Mouse (Mus musculus) G1E (cell line): ENCODE data around the gene Acsbg1. TPM values are rescaled to one million over a fixed set of nuclear protein-coding genes. Genes with fewer than 3 reads are reported as not detected.
"Not testable (repeated sequence)": the region's sequence is repeated elsewhere in the genome, so short reads cannot be mapped to it uniquely, and the experiment has no call there.

ENCODE experiments used
- ATAC-seq: 2 replicates; pipeline ENCODE4 v1.8.0; 2016; ENCODE audit warnings: mild to moderate bottlenecking; ENCODE audit not compliant: insufficient number of reproducible peaks, poor library complexity, low FRiP score, severe bottlenecking; ENCODE audit errors: extremely low read depth
- DNase-seq: peaks from one replicate; pipeline ENCODE4 v3.0.0; 2012; ENCODE audit warnings: low spot score
- H3K27me3 ChIP-seq: 2 replicates; pipeline ENCODE4 v1.6.1; 2012; ENCODE audit warnings: mild to moderate bottlenecking, low read length, inconsistent platforms; ENCODE audit not compliant: insufficient read depth
- H3K36me3 ChIP-seq: replicated peaks from 2 replicates; pipeline ENCODE3; 2012; ENCODE audit warnings: mild to moderate bottlenecking, inconsistent platforms
- H3K4me1 ChIP-seq: 2 replicates; pipeline ENCODE4 v1.6.1; 2012; ENCODE audit warnings: low read depth, low read length, inconsistent platforms, mixed read lengths; ENCODE audit not compliant: insufficient read depth
- H3K4me3 ChIP-seq: 2 replicates; pipeline ENCODE4 v1.5.1; 2012; ENCODE audit warnings: low read depth, mild to moderate bottlenecking, inconsistent platforms, low read length, moderate library complexity, mixed read lengths
- H3K9me3 ChIP-seq: replicated peaks from 2 replicates; pipeline ENCODE4 v1.6.1; 2012; ENCODE audit warnings: inconsistent platforms
- CTCF ChIP-seq: IDR thresholded peaks from 2 replicates; pipeline ENCODE4 v1.5.1; 2012; ENCODE audit warnings: low read depth, low read length, inconsistent platforms, mixed read lengths
- GATA1 ChIP-seq: IDR thresholded peaks from 2 replicates; pipeline ENCODE4 v1.6.1; 2012; ENCODE audit warnings: borderline replicate concordance, low read length, inconsistent platforms, mixed read lengths
- GATA2 ChIP-seq: IDR thresholded peaks from 2 replicates; pipeline ENCODE4 v1.6.1; 2012; ENCODE audit warnings: low read depth, low read length, inconsistent platforms, borderline replicate concordance
- POLR2AphosphoS5 ChIP-seq: IDR thresholded peaks from 2 replicates; pipeline ENCODE4 v1.6.1; 2012; ENCODE audit warnings: low read depth, low read length, inconsistent platforms; ENCODE audit not compliant: insufficient replicate concordance
- TAL1 ChIP-seq: conservative IDR thresholded peaks from 2 replicates; pipeline ENCODE4 v1.6.1; 2012; ENCODE audit warnings: low read depth, low read length, inconsistent platforms, mixed read lengths
- polyA plus RNA-seq: library from polyadenylated mRNA; stranded (reverse); fragments of >175 nt; gene quantifications from 2 replicates; pipeline ENCODE4 v1.2.3, GENCODE M21; 2012
- total RNA-seq, 2 experiments: library from RNA; stranded (forward) in 1 of 2; stranded (reverse) in 1 of 2; fragments of 200-1000 nt in 1 of 2; fragments of >200 nt in 1 of 2; fragmentation: Nextera tagmentation in 1 of 2; gene quantifications; 2 replicates each; pipeline ENCODE4 v1.2.3; 2014 to 2017

The Acsbg1 gene
- total and polyA plus RNA-seq, 3 experiments = 0.03 to 0.38 TPM; not detected in 1

DNA sequence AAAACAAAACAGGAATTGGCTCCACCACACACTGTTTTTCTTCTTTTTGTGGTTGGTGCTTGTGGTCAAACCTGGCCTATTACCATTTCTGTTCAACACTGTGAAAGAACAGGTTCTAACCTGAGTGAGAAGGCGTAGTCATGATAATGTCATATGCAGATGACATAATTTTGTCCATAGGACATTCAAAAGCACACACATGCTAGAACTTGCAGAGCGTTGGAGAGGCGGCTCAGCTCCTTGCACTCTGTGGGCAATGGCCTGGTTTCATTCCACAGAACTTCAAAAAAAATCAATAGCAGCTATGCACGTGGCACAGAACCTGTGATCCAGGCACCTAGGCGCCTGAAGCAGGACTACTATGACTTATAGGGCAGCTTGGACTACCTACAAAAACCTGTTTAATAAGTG, 48.9 kb downstream of the Acsbg1 start:
- Histone ChIP-seq H3K27me3 (peaks cover 31% of the 10 kb centered on the region), H3K4me1 (peaks cover 32% of the 10 kb centered on the region), H3K36me3 (no peaks in the 10 kb centered on the region), H3K9me3 (no peaks in the 10 kb centered on the region), H3K4me3 (no peak overlapping the region)
- no peak for ATAC-seq
- TF ChIP-seq GATA1 (no peak), POLR2AphosphoS5 (no peak), CTCF (no peak)
- DNase-seq = no peak

- ATAC-seq (no peak), DNase-seq (no peak)
- Histone ChIP-seq H3K9me3 (no peaks in the 10 kb centered on the region), H3K4me3 (no peak overlapping the region), H3K27me3 (peaks cover 11% of the 10 kb centered on the region; the same call in 1 of the 2 replicates), H3K36me3 (peaks cover 56% of the 10 kb centered on the region), H3K4me1 (peaks cover 5% of the 10 kb centered on the region; the same call in 1 of the 2 replicates)
- TF ChIP-seq POLR2AphosphoS5 (no peak), TAL1 (no peak), GATA1 (no peak), GATA2 (no peak), CTCF (no peak)
These were observed 56.8 kb downstream of the Acsbg1 start for GRCm38 (mm10) chr9:54604886-54605285.

GRCm38 (mm10) chr9:54604131-54604654, 57.5 kb downstream of the Acsbg1 start:
- ATAC-seq (no peak), DNase-seq (no peak)
- Histone ChIP-seq H3K36me3 (peaks cover 63% of the 10 kb centered on the region), H3K9me3 (no peaks in the 10 kb centered on the region), H3K4me1 (peaks cover 5% of the 10 kb centered on the region; the same call in 1 of the 2 replicates), H3K27me3 (peaks cover 6% of the 10 kb centered on the region; the same call in 1 of the 2 replicates), H3K4me3 (no peak overlapping the region)
- TF ChIP-seq TAL1 = no peak
- TF ChIP-seq POLR2AphosphoS5 = no peak
- TF ChIP-seq GATA2 = no peak
- no peak for TF ChIP-seq CTCF
- no peak for TF ChIP-seq GATA1

DNA sequence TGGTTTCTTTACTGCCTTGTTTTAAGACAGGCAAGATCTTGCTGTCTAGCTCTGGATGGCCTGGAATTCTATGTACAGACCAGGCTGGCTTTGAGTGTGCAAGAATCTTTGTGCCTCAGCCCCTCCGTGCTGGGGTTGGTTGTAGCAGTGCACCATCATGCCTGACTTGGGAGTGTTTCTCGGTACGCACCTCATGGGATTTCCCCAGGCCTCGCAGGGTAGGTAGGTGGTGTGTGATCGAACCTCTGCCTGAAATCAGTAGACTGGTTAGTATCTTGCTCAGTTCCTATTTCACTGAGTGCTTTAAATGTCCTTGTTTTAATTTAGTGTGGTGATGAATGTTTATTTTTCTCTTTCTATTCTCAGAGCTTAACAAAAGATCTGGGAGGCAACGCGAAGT, 58.8 kb downstream of the Acsbg1 start:
- TF ChIP-seq GATA1 (no peak), TAL1 (no peak), CTCF (no peak), GATA2 (no peak), POLR2AphosphoS5 (no peak)
- no peak for DNase-seq

DNA sequence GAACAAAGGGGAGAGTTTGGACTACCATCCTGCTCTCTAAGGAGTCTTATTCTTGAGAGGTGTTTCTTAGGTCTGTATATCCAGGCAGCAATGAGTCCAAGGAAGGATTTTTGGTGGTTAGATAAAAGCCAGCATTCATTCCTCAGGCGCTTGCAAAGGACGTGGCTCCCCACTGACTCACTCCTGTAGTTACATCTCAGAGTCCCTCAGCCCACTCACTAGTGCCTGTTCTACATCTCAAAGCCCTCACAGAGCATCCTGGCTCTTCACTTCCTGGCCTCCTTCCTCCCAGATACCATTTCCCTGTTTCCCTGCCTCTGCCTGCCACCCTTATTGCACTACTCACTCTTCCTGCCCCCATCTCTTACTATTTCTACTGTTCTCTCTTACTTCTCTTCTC, 59.3 kb downstream of the Acsbg1 start:
- Histone ChIP-seq H3K9me3 (no peaks in the 10 kb centered on the region), H3K36me3 (peaks cover 81% of the 10 kb centered on the region), H3K4me1 (0 out of 2 replicates have a peak, but pooled peaks cover 5% of the 10 kb centered on the region), H3K27me3 (no peaks in the 10 kb centered on the region), H3K4me3 (no peak overlapping the region)
- DNase-seq = no peak
- TF ChIP-seq TAL1 (no peak), POLR2AphosphoS5 (no peak), GATA2 (no peak), GATA1 (no peak), CTCF (no peak)
- ATAC-seq = no peak

More for the DNA sequence above, 58.8 kb downstream of the Acsbg1 start:
- H3K4me3 ChIP-seq = no peak overlapping the region
- H3K36me3 ChIP-seq = peaks cover 76% of the 10 kb centered on the region
- H3K9me3 ChIP-seq = no peaks in the 10 kb centered on the region
- no peaks in the 10 kb centered on the region for H3K27me3 ChIP-seq
- 0 out of 2 replicates have a peak, but pooled peaks cover 5% of the 10 kb centered on the region for H3K4me1 ChIP-seq
- ATAC-seq = no peak

GRCm38 (mm10) chr9:54596752-54597465, 64.8 kb downstream of the Acsbg1 start:
- no peak for ATAC-seq
- Histone ChIP-seq H3K36me3 (peaks cover 97% of the 10 kb centered on the region), H3K4me3 (no peak overlapping the region), H3K9me3 (no peaks in the 10 kb centered on the region), H3K4me1 (peaks cover 3% of the 10 kb centered on the region; the same call in 1 of the 2 replicates), H3K27me3 (no peaks in the 10 kb centered on the region)
- no peak for DNase-seq
- no peak for TF ChIP-seq GATA1
- no peak for TF ChIP-seq CTCF
- no peak for TF ChIP-seq POLR2AphosphoS5
- no peak for TF ChIP-seq GATA2

GRCm38 (mm10) chr9:54593652-54594051, 68.0 kb downstream of the Acsbg1 start:
- not testable (repeated sequence) for H3K27me3 ChIP-seq, ATAC-seq, DNase-seq, H3K4me3 ChIP-seq, H3K4me1 ChIP-seq, H3K9me3 ChIP-seq
- peaks cover 95% of the 10 kb centered on the region for H3K36me3 ChIP-seq
